Mouse (Mus musculus): ENCODE results near the gene Trabd2b. TPM values are rescaled to one million over a fixed set of nuclear protein-coding genes. Genes with fewer than 3 reads are reported as not detected.

Trabd2b gene
- total and polyA plus RNA-seq, 2 experiments from 2014 or later: 0.63 to 0.71 TPM

DNA sequence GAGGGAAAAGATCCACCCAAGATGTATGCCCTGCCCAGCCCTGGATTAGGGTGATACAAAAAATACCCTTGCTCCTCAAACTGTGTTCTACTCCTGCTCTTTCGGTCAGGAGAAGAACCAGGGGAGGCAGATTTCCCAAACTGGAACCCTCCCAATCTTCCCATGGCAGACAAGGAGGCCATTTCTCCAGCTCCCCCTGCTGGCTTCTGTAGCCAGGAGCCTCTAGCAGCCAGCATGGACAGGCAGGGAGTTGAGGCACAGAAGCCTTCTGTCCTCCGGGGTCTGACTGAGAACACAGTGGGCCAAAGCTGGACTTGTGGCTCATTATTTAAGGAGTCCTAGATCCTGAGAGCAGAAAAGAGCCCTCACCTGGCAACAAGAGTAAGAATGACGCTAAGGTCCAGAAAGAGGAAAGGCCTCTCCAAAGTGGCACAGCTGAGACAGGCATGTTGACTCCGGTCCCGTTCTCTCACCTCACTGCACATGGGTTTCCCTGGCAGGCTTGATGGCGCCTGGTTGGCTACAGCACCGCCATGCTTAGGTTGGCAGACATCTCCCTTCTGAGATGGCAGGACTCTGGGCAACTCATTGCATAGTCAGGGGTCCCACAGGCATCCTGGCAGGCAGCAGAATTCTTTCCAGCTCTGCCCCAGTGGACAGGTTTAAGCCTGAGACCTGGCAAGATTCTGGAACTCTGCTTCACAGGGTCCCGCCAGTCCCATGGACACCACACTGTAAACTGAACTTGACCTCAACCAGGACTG lies 204.8 kb downstream of the Trabd2b start:
- TF ChIP-seq CTCF (IDR thresholded peaks at IDR 0.05; ENCODE audit: low read depth): peak; percentile 20; the same call in 1 of the 2 replicates
- no peak overlapping the region for H3K4me3 ChIP-seq (ENCODE audit: low read depth, low read length)
- H3K9me3 ChIP-seq (ENCODE audit: low read length): no peaks in the 10 kb centered on the region
- no peaks in the 10 kb centered on the region for H3K4me1 ChIP-seq (ENCODE audit: insufficient read depth)
- no peaks in the 10 kb centered on the region for H3K36me3 ChIP-seq (ENCODE audit: insufficient read depth)
- 65% methylated on average over 8 of the region's 8 CpGs for WGBS
- no peak overlapping the region for H3K27ac ChIP-seq (ENCODE audit: low read depth, low read length)
- DNase-seq (peak; percentile 20), ATAC-seq (0 out of 2 replicates have a peak, but pooled peaks have one; percentile 25)
- H3K4me2 ChIP-seq (ENCODE audit: low read depth): no peak overlapping the region
- no peaks in the 10 kb centered on the region for H3K27me3 ChIP-seq (ENCODE audit: insufficient read depth, low read length)
- no peak overlapping the region for H3K9ac ChIP-seq

GRCm38 (mm10) chr4:114612032-114612431 lies 205.5 kb downstream of the Trabd2b start:
- TF ChIP-seq CTCF (IDR thresholded peaks at IDR 0.05; ENCODE audit: low read depth): no peak
- Histone ChIP-seq H3K4me2 (ENCODE audit: low read depth) (no peak overlapping the region), H3K27me3 (ENCODE audit: insufficient read depth, low read length) (no peaks in the 10 kb centered on the region), H3K4me1 (ENCODE audit: insufficient read depth) (no peaks in the 10 kb centered on the region), H3K27ac (ENCODE audit: low read depth, low read length) (no peak overlapping the region), H3K9ac (no peak overlapping the region), H3K9me3 (ENCODE audit: low read length) (no peaks in the 10 kb centered on the region), H3K36me3 (ENCODE audit: insufficient read depth) (no peaks in the 10 kb centered on the region), H3K4me3 (ENCODE audit: low read depth, low read length) (no peak overlapping the region)
- ATAC-seq (peak; percentile 14; the same call in 1 of the 2 replicates), DNase-seq (no peak)
- 64% methylated on average over 5 of the region's 5 CpGs for WGBS

DNA sequence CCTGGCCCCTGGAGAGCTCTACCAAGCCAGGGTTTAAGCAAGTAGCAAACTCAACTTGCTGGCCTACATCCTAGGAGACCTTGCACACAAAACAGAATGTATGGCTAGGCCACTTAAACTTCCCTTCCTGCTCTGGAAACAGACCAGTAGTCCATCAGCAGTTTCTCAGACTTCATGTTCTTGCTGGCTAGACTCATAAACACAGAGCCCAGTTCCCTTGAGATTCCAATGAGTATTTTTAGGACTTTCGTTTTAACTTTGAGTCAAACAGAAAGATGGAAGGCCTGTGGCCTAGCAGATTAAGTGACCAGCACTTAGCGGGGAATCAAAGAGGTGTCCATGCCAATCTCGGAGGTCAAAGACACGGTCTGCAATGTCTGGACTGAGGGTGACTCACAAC lies 206.3 kb downstream of the Trabd2b start:
- no peaks in the 10 kb centered on the region for H3K27me3 ChIP-seq (ENCODE audit: insufficient read depth, low read length)
- no peak overlapping the region for H3K4me2 ChIP-seq (ENCODE audit: low read depth)
- H3K9me3 ChIP-seq (ENCODE audit: low read length): no peaks in the 10 kb centered on the region
- no peak overlapping the region for H3K4me3 ChIP-seq (ENCODE audit: low read depth, low read length)
- 91% methylated on average over 4 of the region's 4 CpGs for WGBS
- H3K36me3 ChIP-seq (ENCODE audit: insufficient read depth): no peaks in the 10 kb centered on the region
- no peak overlapping the region for H3K27ac ChIP-seq (ENCODE audit: low read depth, low read length)
- DNase-seq (no peak), ATAC-seq (no peak)
- no peak for TF ChIP-seq CTCF (IDR thresholded peaks at IDR 0.05; ENCODE audit: low read depth)
- H3K4me1 ChIP-seq (ENCODE audit: insufficient read depth): no peaks in the 10 kb centered on the region
- H3K9ac ChIP-seq: no peak overlapping the region

- H3K27me3 ChIP-seq (ENCODE audit: insufficient read depth, low read length): no peaks in the 10 kb centered on the region
- DNase-seq: no peak
- H3K27ac ChIP-seq (ENCODE audit: low read depth, low read length): no peak overlapping the region
- H3K9me3 ChIP-seq (ENCODE audit: low read length): no peaks in the 10 kb centered on the region
- no peak overlapping the region for H3K4me3 ChIP-seq (ENCODE audit: low read depth, low read length)
- TF ChIP-seq CTCF (IDR thresholded peaks at IDR 0.05; ENCODE audit: low read depth): no peak
- no peaks in the 10 kb centered on the region for H3K36me3 ChIP-seq (ENCODE audit: insufficient read depth)
- no peak overlapping the region for H3K9ac ChIP-seq
- no peak for ATAC-seq
- H3K4me1 ChIP-seq (ENCODE audit: insufficient read depth): no peaks in the 10 kb centered on the region
- H3K4me2 ChIP-seq (ENCODE audit: low read depth): no peak overlapping the region
- 50% methylated on average over 1 of the region's 1 CpGs for WGBS
Observed at GRCm38 (mm10) chr4:114614086-114614485, 207.6 kb downstream of the Trabd2b start.

- TF ChIP-seq CTCF (IDR thresholded peaks at IDR 0.05; ENCODE audit: low read depth): no peak
- no peak for DNase-seq
- Histone ChIP-seq H3K27ac (ENCODE audit: low read depth, low read length) (no peak overlapping the region), H3K27me3 (ENCODE audit: insufficient read depth, low read length) (no peaks in the 10 kb centered on the region), H3K4me3 (ENCODE audit: low read depth, low read length) (no peak overlapping the region), H3K9me3 (ENCODE audit: low read length) (no peaks in the 10 kb centered on the region), H3K4me2 (ENCODE audit: low read depth) (no peak overlapping the region), H3K36me3 (ENCODE audit: insufficient read depth) (no peaks in the 10 kb centered on the region), H3K4me1 (ENCODE audit: insufficient read depth) (no peaks in the 10 kb centered on the region), H3K9ac (no peak overlapping the region)
- no peak for ATAC-seq
- WGBS: 93% methylated on average over 4 of the region's 4 CpGs
Observed at GRCm38 (mm10) chr4:114615765-114616164, 209.2 kb downstream of the Trabd2b start.

DNA sequence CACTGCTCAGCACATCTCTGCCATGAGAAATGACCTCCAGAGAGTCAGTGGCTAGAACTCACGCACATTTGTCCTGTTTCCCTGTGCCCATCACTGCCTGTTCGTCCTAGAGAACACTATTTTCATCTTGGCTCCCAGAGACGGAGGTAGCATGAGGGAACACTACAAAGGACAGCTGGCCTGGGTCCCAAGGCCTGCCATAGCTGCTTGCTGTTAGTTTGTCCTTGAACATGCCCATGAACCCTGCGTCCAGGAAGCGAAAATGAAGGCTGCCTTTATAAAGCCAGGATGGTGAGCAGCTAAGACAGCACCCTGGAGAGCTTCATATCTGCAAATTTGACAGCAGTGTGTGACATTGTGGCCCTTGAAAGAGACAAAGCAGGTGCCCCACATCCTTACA lies 216.4 kb downstream of the Trabd2b start:
- no peaks in the 10 kb centered on the region for H3K27me3 ChIP-seq (ENCODE audit: insufficient read depth, low read length)
- no peak overlapping the region for H3K27ac ChIP-seq (ENCODE audit: low read depth, low read length)
- H3K36me3 ChIP-seq (ENCODE audit: insufficient read depth): no peaks in the 10 kb centered on the region
- no peak overlapping the region for H3K4me3 ChIP-seq (ENCODE audit: low read depth, low read length)
- no peaks in the 10 kb centered on the region for H3K9me3 ChIP-seq (ENCODE audit: low read length)
- no peak overlapping the region for H3K4me2 ChIP-seq (ENCODE audit: low read depth)
- no peaks in the 10 kb centered on the region for H3K4me1 ChIP-seq (ENCODE audit: insufficient read depth)
- TF ChIP-seq CTCF (IDR thresholded peaks at IDR 0.05; ENCODE audit: low read depth): no peak
- WGBS: 67% methylated on average over 5 of the region's 5 CpGs
- H3K9ac ChIP-seq: no peak overlapping the region
- ATAC-seq (no peak), DNase-seq (no peak)

DNA sequence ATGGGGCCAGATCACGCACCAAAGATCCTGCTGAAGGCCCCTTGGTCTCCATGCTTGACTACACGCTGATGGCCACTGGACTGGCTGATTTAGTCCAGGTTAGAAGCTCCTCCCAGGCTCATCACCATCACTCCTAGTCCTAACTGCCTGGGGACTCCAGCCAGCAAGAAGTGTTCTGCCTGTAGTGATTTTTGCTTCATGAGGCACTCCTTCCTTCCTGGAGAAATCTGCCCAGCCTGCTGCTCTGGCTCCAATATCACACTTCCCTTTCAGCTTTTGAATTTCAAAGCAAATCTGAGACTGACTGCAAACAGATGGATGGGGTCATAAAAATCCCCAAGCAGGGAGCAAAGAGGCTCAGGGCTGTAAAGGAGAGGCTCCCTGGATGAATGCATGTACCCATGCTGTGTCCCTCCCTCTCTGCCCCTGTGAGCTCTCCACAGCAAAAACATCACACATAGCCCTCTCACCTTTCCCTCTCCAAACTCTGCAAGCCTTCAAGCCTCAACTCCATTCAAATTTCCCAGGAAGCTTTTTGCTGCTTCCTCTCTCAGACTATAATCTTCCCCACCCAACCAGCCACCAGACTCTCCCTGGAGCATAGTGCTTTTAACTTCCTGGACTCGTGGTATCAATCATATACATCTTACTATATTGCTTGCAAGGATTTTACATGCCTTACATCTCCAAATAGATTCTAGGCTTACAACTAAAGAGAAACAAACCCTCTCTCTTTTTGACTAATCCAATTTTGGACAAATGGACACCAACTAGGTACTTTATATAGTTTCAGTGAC lies 217.8 kb downstream of the Trabd2b start:
- 0 out of 2 replicates have a peak, but pooled peaks have one; percentile 16 for ATAC-seq
- no peaks in the 10 kb centered on the region for H3K27me3 ChIP-seq (ENCODE audit: insufficient read depth, low read length)
- no peaks in the 10 kb centered on the region for H3K4me1 ChIP-seq (ENCODE audit: insufficient read depth)
- H3K4me2 ChIP-seq (ENCODE audit: low read depth): no peak overlapping the region
- H3K9ac ChIP-seq: no peak overlapping the region
- DNase-seq: no peak
- WGBS: 64% methylated on average over 3 of the region's 3 CpGs
- H3K4me3 ChIP-seq (ENCODE audit: low read depth, low read length): no peak overlapping the region
- no peaks in the 10 kb centered on the region for H3K9me3 ChIP-seq (ENCODE audit: low read length)
- no peak overlapping the region for H3K27ac ChIP-seq (ENCODE audit: low read depth, low read length)
- H3K36me3 ChIP-seq (ENCODE audit: insufficient read depth): no peaks in the 10 kb centered on the region
- no peak for TF ChIP-seq CTCF (IDR thresholded peaks at IDR 0.05; ENCODE audit: low read depth)

Data from forebrain, postnatal 0 days (tissue).